Mouse (Mus musculus) c-Kit-positive CD71-negative TER-119-negative erythroid progenitor cells, embryonic 14.5 days (primary cell): Measurements from ENCODE around the gene Tgfbr2.
"Not testable (repeated sequence)": the region's sequence is repeated elsewhere in the genome, so short reads cannot be mapped to it uniquely, and the experiment has no call there.

Experiments used
- DNase-seq: peaks from one replicate; pipeline ENCODE4 v3.0.0-alpha.2; 2013; ENCODE audit warnings: low read depth

The Tgfbr2 gene

GRCm38 (mm10) chr9:116071561-116071960 is 103.6 kb downstream of the Tgfbr2 start:
- not testable (repeated sequence) for DNase-seq

- DNase-seq = no peak
Measured at GRCm38 (mm10) chr9:116064774-116065173, 110.4 kb downstream of the Tgfbr2 start.

GRCm38 (mm10) chr9:116060691-116061090 is 114.5 kb downstream of the Tgfbr2 start:
- DNase-seq = no peak

- peak; percentile 47 for DNase-seq
Measured at GRCm38 (mm10) chr9:116059156-116059555, 116.0 kb downstream of the Tgfbr2 start.

- no peak for DNase-seq
Measured at GRCm38 (mm10) chr9:116058475-116058874, 116.7 kb downstream of the Tgfbr2 start.

- no peak for DNase-seq
Measured at GRCm38 (mm10) chr9:116053976-116054375, 121.2 kb downstream of the Tgfbr2 start.

GRCm38 (mm10) chr9:116049985-116050384 is 125.2 kb downstream of the Tgfbr2 start:
- no peak for DNase-seq

GRCm38 (mm10) chr9:116041787-116042186 is 133.4 kb downstream of the Tgfbr2 start:
- DNase-seq = no peak

- DNase-seq = no peak
Measured at GRCm38 (mm10) chr9:116041369-116041768, 133.8 kb downstream of the Tgfbr2 start.

GRCm38 (mm10) chr9:116040852-116041251 is 134.3 kb downstream of the Tgfbr2 start:
- not testable (repeated sequence) for DNase-seq

GRCm38 (mm10) chr9:116039981-116040380 is 135.2 kb downstream of the Tgfbr2 start:
- no peak for DNase-seq

- DNase-seq = no peak
Measured at GRCm38 (mm10) chr9:116038275-116038674, 136.9 kb downstream of the Tgfbr2 start.
